Mouse (Mus musculus) heart, adult 2 months (tissue): Measurements from ENCODE around the gene Dnajc28. TPM values are rescaled to one million over a fixed set of nuclear protein-coding genes. Genes with fewer than 3 reads are reported as not detected.

ENCODE experiments used
- DNase-seq, 2 experiments: peaks; one replicate each; pipeline ENCODE4 v3.0.0; 2021
- H3K27ac ChIP-seq: fragments of 200-600 bp; 2 replicates; pipeline ENCODE4 v1.8.1; 2022
- H3K27me3 ChIP-seq: fragments of 200-500 bp; 2 replicates; pipeline ENCODE4 v1.6.1; 2012; ENCODE audit warnings: mild to moderate bottlenecking, low read length, inconsistent platforms, mixed read lengths; ENCODE audit not compliant: control insufficient read depth, insufficient read depth
- H3K36me3 ChIP-seq: fragments of 200-500 bp; 2 replicates; pipeline ENCODE4 v1.6.1; 2012; ENCODE audit warnings: low read length, inconsistent platforms; ENCODE audit not compliant: control insufficient read depth, insufficient read depth
- H3K4me1 ChIP-seq: fragments of 200-500 bp; 2 replicates; pipeline ENCODE4 v1.6.1; 2011; ENCODE audit warnings: low read length; ENCODE audit not compliant: control insufficient read depth, insufficient read depth
- H3K4me3 ChIP-seq: fragments of 200-600 bp; 2 replicates; pipeline ENCODE4 v1.8.1; 2022
- H3K79me2 ChIP-seq: fragments of 200-500 bp; replicated peaks from 2 replicates; pipeline ENCODE4 v1.6.1; 2012; ENCODE audit warnings: mild to moderate bottlenecking, inconsistent platforms, low read length, moderate library complexity, mixed read lengths; ENCODE audit not compliant: control insufficient read depth, insufficient read depth
- H3K9ac ChIP-seq: fragments of 200-500 bp; 2 replicates; pipeline ENCODE4 v1.6.1; 2012; ENCODE audit warnings: low read depth, mild to moderate bottlenecking, control low read depth, inconsistent platforms, low read length, mixed read lengths
- CTCF ChIP-seq: fragments of 200-600 bp; IDR thresholded peaks from 2 replicates; pipeline ENCODE4 v1.8.1; 2022; ENCODE audit warnings: antibody characterized with exemption, mild to moderate bottlenecking, moderate library complexity
- EP300 ChIP-seq: fragments of 200-500 bp; IDR thresholded peaks from 2 replicates; pipeline ENCODE4 v1.6.1; 2011; ENCODE audit warnings: low read depth, low read length, control low read depth; ENCODE audit not compliant: insufficient read depth
- POLR2A ChIP-seq: fragments of 200-500 bp; IDR thresholded peaks from 2 replicates; pipeline ENCODE4 v1.6.1; 2011; ENCODE audit warnings: mild to moderate bottlenecking, low read depth, low read length, control low read depth; ENCODE audit not compliant: insufficient read depth
- WGBS: fragments of 180-500 bp; shearing (Covaris S2); methylation state at CpG from one replicate; pipeline ENCODE4 v1.1.7; 2018; 5-methylcytosine and 5-hydroxymethylcytosine counted together
- intact Hi-C: fragments of 180-260 bp; cut with DNase I; formaldehyde crosslinking; loops from one replicate; pipeline ENCODE4 v1.15.1; 2025
- polyA plus RNA-seq: library from polyadenylated mRNA; depleted of rRNA; stranded (reverse); fragments of >200 nt; gene quantifications from 2 replicates; pipeline ENCODE4 v1.2.3, GENCODE M21; 2012
- total RNA-seq, 2 experiments: library from RNA; stranded (reverse); gene quantifications; 2 replicates each; pipeline ENCODE4 v1.2.3; 2021

Dnajc28 gene
- total and polyA plus RNA-seq, 3 experiments = 9.8 to 34.1 (median 31.1) TPM

DNA sequence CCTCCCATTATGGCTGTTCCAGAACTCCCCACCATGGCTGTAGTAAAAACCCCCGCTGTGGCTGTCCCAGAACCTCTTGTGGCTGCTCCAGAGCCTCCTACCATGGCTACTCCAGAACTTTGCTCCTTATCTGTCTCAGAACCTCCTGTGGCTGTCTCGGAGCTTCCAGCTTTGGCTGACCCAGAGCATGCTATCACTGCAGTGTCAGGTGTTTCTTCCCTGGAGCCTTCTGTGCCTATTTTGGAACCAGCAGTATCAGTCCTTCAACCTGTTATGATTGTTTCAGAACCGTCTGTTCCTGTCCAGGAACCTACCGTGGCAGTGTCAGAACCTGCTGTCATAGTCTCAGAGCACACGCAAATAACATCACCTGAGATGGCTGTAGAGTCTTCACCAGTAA is 39.6 kb upstream of the Dnajc28 start:
- H3K36me3 ChIP-seq = peaks cover 55% of the 10 kb centered on the region
- no peak for DNase-seq
- peaks cover 11% of the 10 kb centered on the region for H3K4me1 ChIP-seq
- no peak overlapping the region for H3K4me3 ChIP-seq
- no peak overlapping the region for H3K9ac ChIP-seq
- peaks cover 14% of the 10 kb centered on the region for H3K79me2 ChIP-seq
- H3K27me3 ChIP-seq = no peaks in the 10 kb centered on the region
- H3K27ac ChIP-seq = no peak overlapping the region
- TF ChIP-seq EP300 (no peak), CTCF (no peak), POLR2A (no peak)
- intact Hi-C loops = no loop called here
- WGBS = 59% methylated on average over 5 of the region's 5 CpGs

DNA sequence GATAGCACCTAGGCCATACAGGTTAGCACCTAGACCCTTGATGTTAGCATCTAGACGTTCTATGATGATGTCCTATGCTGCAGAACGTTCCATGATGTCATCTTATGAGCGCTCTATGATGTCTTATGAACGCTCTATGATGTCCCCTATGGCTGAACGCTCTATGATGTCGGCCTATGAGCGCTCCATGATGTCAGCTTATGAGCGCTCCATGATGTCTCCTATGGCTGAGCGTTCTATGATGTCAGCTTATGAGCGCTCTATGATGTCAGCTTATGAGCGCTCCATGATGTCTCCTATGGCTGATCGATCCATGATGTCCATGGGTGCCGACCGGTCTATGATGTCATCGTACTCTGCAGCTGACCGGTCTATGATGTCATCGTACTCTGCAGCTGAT is 38.5 kb upstream of the Dnajc28 start:
- Histone ChIP-seq H3K9ac (no peak overlapping the region), H3K4me3 (no peak overlapping the region), H3K27me3 (no peaks in the 10 kb centered on the region), H3K79me2 (peaks cover 16% of the 10 kb centered on the region), H3K27ac (no peak overlapping the region), H3K36me3 (peaks cover 51% of the 10 kb centered on the region), H3K4me1 (peaks cover 9% of the 10 kb centered on the region)
- no peak for TF ChIP-seq EP300
- TF ChIP-seq CTCF = no peak
- no peak for TF ChIP-seq POLR2A
- intact Hi-C loops = no loop called here
- no peak for DNase-seq
- WGBS = 97% methylated on average over 17 of the region's 17 CpGs

DNA sequence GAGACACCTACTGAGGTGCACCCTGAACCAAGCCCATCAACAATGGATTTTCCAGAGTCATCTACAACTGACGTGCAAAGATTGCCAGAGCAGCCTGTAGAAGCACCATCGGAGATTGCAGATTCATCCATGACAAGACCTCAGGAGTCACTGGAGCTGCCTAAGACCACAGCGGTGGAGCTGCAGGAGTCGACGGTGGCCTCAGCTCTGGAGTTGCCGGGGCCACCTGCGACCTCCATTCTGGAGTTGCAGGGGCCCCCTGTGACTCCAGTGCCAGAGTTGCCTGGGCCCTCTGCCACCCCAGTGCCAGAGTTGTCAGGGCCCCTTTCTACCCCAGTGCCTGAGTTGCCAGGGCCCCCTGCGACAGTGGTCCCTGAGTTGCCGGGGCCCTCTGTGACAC is 36.5 kb upstream of the Dnajc28 start:
- Histone ChIP-seq H3K9ac (no peak overlapping the region), H3K4me3 (no peak overlapping the region), H3K79me2 (peaks cover 20% of the 10 kb centered on the region), H3K4me1 (peaks cover 6% of the 10 kb centered on the region), H3K36me3 (peaks cover 43% of the 10 kb centered on the region), H3K27ac (no peak overlapping the region), H3K27me3 (no peaks in the 10 kb centered on the region)
- no peak for DNase-seq
- intact Hi-C loops = no loop called here
- TF ChIP-seq EP300 (no peak), POLR2A (no peak), CTCF (no peak)
- 93% methylated on average over 9 of the region's 9 CpGs for WGBS

GRCm38 (mm10) chr16:91652191-91652590 is 33.4 kb upstream of the Dnajc28 start:
- WGBS = 61% methylated on average over 3 of the region's 3 CpGs
- H3K79me2 ChIP-seq = peaks cover 17% of the 10 kb centered on the region
- intact Hi-C loops = no loop called here

DNA sequence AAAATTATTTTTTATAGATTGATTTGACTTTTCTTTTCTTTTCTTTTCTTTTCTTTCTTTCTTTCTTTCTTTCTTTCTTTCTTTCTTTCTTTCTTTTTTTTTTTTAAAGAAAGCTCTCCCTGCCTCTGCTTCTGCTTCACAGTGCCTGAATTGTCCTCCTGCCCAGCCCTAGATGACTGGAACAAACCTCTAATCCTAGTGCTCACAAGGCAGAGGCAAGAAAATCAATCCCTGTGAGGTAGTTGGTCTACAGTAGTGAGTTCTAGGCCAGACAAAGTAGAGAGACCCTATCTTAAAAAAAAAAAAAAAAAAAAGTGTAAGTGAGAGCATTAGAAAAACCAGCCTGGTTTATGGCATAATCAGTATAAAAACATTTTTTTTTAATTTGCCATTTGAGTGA is 31.0 kb upstream of the Dnajc28 start:
- H3K36me3 ChIP-seq = peaks cover 25% of the 10 kb centered on the region
- no peak for DNase-seq
- peaks cover 8% of the 10 kb centered on the region for H3K4me1 ChIP-seq
- H3K9ac ChIP-seq = no peak overlapping the region
- H3K27ac ChIP-seq = no peak overlapping the region
- H3K79me2 ChIP-seq = peaks cover 9% of the 10 kb centered on the region
- no peaks in the 10 kb centered on the region for H3K27me3 ChIP-seq
- TF ChIP-seq EP300 (no peak), CTCF (no peak), POLR2A (no peak)
- intact Hi-C loops = loop anchor here (5.0 to 10.0 kb wide), 3 partner anchors 38 to 285 kb away; partner anchors contain the start of genes Donson and Tmem50b
- H3K4me3 ChIP-seq = peak overlapping the region; percentile 75; the same call in 1 of the 2 replicates

More at GRCm38 (mm10) chr16:91652191-91652590, 33.4 kb upstream of the Dnajc28 start:
- Histone ChIP-seq H3K36me3 (peaks cover 25% of the 10 kb centered on the region), H3K4me1 (peaks cover 6% of the 10 kb centered on the region), H3K27me3 (no peaks in the 10 kb centered on the region), H3K9ac (no peak overlapping the region), H3K4me3 (no peak overlapping the region), H3K27ac (no peak overlapping the region)
- no peak for DNase-seq
- no peak for TF ChIP-seq EP300
- no peak for TF ChIP-seq POLR2A
- no peak for TF ChIP-seq CTCF

- no peak for DNase-seq
- Histone ChIP-seq H3K79me2 (peaks cover 9% of the 10 kb centered on the region), H3K27me3 (no peaks in the 10 kb centered on the region), H3K9ac (no peak overlapping the region), H3K4me1 (peaks cover 8% of the 10 kb centered on the region), H3K4me3 (peak overlapping the region; percentile 75), H3K36me3 (peaks cover 25% of the 10 kb centered on the region), H3K27ac (no peak overlapping the region)
- intact Hi-C loops = loop anchor here (5.0 to 10.0 kb wide), 3 partner anchors 38 to 284 kb away; partner anchors contain the start of genes Donson and Tmem50b
- WGBS = 16% methylated on average over 3 of the region's 3 CpGs
- no peak for TF ChIP-seq POLR2A
- TF ChIP-seq EP300 = no peak
- TF ChIP-seq CTCF = no peak
These were observed 30.4 kb upstream of the Dnajc28 start for GRCm38 (mm10) chr16:91649246-91649645.
